Mouse (Mus musculus): Measurements from ENCODE around the gene Slc35f3. TPM values are rescaled to one million over a fixed set of nuclear protein-coding genes. Genes with fewer than 3 reads are reported as not detected.

Slc35f3 gene
- polyA plus RNA-seq (2012; rRNA removed; ENCODE audit: low replicate concordance): 2.1 and 2.7 TPM in 2 replicates

DNA sequence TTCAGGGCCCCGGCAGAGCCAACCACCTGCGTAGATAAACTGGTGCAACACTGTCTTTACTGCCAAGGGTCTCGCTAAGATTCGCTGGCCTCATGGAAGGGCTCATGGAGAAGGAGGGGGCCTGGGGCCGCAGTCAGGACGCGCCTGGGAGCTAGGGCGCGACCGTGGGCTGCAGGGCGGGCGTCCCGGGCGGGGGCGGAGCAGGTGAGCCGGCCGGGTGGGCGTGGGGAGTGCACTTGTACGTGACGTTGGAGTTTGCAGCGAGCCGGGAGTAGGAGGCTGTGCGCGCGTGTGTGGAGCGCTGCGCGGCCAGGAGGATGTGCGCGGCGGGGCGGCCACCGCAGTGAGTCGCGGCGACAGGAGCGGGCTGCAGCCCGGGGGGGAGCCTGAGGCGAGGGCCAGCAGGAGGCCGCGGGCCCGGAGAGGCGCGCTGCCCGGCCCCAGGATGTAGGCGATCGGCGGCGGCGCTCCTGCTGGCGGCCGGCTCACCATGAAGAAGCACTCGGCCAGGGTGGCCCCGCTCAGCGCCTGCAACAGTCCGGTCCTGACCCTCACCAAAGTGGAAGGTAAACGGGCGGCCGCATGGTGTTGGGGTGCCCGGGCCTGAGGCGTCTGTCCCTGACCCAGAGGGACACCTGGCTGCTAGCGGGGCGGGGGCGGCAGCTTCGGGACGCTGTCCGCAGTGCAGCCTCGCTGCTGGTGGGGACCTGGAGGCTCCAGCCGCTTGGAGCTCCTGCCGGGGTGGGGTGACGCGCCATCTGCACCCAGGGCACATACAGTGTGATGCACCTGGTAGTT, at the start of gene Slc35f3:
Slc35f3 (plus strand) TSS at position 263 of the 798 bp plus-strand sequence.

DNA sequence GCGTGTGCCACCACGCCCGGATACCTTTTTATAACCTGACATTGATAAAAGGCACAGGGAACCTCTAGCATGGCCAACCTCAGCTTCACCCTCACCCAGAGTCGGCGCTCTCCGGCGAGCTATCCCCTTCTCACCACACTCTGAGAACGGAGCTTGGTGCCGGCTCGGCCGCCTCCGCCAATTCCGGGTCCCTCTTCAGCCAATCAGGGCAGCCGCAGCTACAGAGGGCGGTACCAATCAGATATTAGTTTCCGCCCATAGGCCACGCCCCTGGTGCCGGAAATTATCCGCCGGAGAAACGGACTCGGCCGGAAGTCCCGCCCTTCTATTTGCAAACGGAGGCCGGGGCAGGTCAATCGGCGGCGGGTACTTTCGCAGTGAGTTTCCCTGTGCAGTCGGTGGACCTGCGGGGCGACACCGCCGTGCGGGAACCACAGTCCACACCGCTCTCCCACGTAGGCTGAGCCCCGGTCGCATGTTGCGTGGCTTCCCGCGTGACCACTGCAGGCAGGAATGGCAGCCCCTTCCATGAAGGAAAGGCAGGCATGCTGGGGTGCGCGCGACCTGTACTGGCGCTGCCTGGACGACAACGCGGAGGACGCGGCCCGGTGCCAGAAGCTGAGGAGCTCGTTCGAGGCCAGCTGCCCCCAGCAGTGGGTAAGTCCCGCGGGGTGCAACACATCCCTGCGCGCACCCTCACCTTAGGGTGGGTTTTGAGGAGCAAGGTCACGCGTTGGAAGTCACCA, 124.0 kb downstream of the Slc35f3 start, which contains the start of gene Coa6:
Coa6 (plus strand) TSS at position 342 of the 746 bp plus-strand sequence.

Other genes starting within 250 kb of the Slc35f3 start
- gene Coa6, start 124.0 kb downstream of the Slc35f3 start, polyA plus RNA-seq (2012; rRNA removed; ENCODE audit: low replicate concordance): 28.7 and 74.8 TPM in 2 replicates
- gene Tarbp1, start 176.5 kb downstream of the Slc35f3 start, polyA plus RNA-seq (2012; rRNA removed; ENCODE audit: low replicate concordance): 4.6 and 4.7 TPM in 2 replicates

All from mammary gland, adult 2 months (tissue).